Mouse (Mus musculus): ENCODE data around the gene Vps53. TPM values are rescaled to one million over a fixed set of nuclear protein-coding genes. Genes with fewer than 3 reads are reported as not detected.

Vps53 gene
- polyA plus RNA-seq, 1 experiment from 2014 or later, result 44.3 TPM

GRCm38 (mm10) chr11:75999440-76000155, 179.8 kb downstream of the Vps53 start, which contains the start of gene 1700016K19Rik:
Gene 1700016K19Rik (plus strand): TSS chr11:75999912.
- ATAC-seq (ENCODE audit: insufficient number of reproducible peaks, low FRiP score, low TSS enrichment, low read depth), result peak; percentile 67; the same call in 1 of the 2 replicates
- 14% methylated on average over 35 of the region's 36 CpGs for WGBS

More at GRCm38 (mm10) chr11:75999440-76000155, 179.8 kb downstream of the Vps53 start, which contains the start of gene 1700016K19Rik:
- H3K27ac ChIP-seq, result no peak within 1 kb of the TSS
- peaks cover 8% of the 10 kb centered on the region; the same call in 1 of the 2 replicates for H3K4me1 ChIP-seq
- peak within 1 kb of the TSS; percentile 52 for H3K4me3 ChIP-seq
- peak within 1 kb of the TSS; percentile 77 for H3K4me2 ChIP-seq
- peaks cover 6% of the 10 kb centered on the region; the same call in 1 of the 2 replicates for H3K27me3 ChIP-seq
- no peaks in the 10 kb centered on the region for H3K36me3 ChIP-seq
- H3K9me3 ChIP-seq, result no peaks in the 10 kb centered on the region
- peak within 1 kb of the TSS; percentile 27; the same call in 1 of the 2 replicates for H3K9ac ChIP-seq

Other genes with a start within 250 kb of the Vps53 start
- 1.9 and 2.5 TPM in 2 replicates for gene Rph3al, start 241.2 kb downstream of the Vps53 start, polyA plus RNA-seq (2015; fragmentation: Nextera tagmentation; extraction: Ambion mirVana)
- gene 1700016K19Rik, start 179.7 kb downstream of the Vps53 start, polyA plus RNA-seq (2015; fragmentation: Nextera tagmentation; extraction: Ambion mirVana), result 0.84 and 1.1 TPM in 2 replicates
- gene Rflnb, start 151.9 kb downstream of the Vps53 start, polyA plus RNA-seq (2015; fragmentation: Nextera tagmentation; extraction: Ambion mirVana), result 51.0 and 59.4 TPM in 2 replicates
- gene Fam57a, start within 50 bp of the Vps53 start, polyA plus RNA-seq (2015; fragmentation: Nextera tagmentation; extraction: Ambion mirVana), result 98.1 and 106 TPM in 2 replicates
- gene Dbil5, start 38.0 kb upstream of the Vps53 start, polyA plus RNA-seq (2015; fragmentation: Nextera tagmentation; extraction: Ambion mirVana), result 0.88 and 1.5 TPM in 2 replicates
- gene Gemin4, start 38.0 kb upstream of the Vps53 start, polyA plus RNA-seq (2015; fragmentation: Nextera tagmentation; extraction: Ambion mirVana), result 24.0 and 26.6 TPM in 2 replicates
- gene Mrm3, start 64.1 kb upstream of the Vps53 start, polyA plus RNA-seq (2015; fragmentation: Nextera tagmentation; extraction: Ambion mirVana), result 22.8 and 27.2 TPM in 2 replicates
- 128 and 131 TPM in 2 replicates for gene Glod4, start 64.1 kb upstream of the Vps53 start, polyA plus RNA-seq (2015; fragmentation: Nextera tagmentation; extraction: Ambion mirVana)
- gene Nxn, start 219.5 kb upstream of the Vps53 start, polyA plus RNA-seq (2015; fragmentation: Nextera tagmentation; extraction: Ambion mirVana), result 48.1 and 60.8 TPM in 2 replicates
- 101 and 107 TPM in 2 replicates for gene Timm22, start 227.3 kb upstream of the Vps53 start, polyA plus RNA-seq (2015; fragmentation: Nextera tagmentation; extraction: Ambion mirVana)